Mouse (Mus musculus): ENCODE data around the gene Smok3a.
"Not testable (repeated sequence)": the region's sequence is repeated elsewhere in the genome, so short reads cannot be mapped to it uniquely, and the experiment has no call there.

The Smok3a gene

DNA sequence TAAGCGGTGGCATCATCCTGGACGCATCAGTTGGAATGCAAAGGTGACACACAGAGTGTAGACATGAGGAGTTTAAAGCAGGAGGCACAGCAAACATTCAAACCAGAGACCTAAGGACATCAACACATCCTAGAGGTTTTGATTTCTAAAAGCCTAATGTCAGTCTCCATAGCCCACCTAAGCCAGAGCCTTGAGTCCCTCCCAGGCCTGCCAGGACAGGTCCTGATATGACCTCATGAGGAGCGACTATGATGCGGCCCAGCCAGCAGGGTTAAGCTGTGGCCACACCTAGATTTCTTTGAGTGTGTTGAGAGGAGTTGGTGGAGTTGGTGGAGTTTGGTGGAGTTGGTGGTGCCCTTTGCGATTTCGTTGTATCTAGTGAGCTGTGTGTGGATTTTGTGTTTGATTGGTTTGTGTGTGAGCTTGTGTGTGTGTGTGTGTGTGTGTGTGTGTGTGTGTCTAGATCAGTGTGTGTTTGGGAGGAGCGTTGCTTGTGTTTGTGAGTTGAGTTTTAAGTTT, at the start of gene Smok3a, which contains the start of gene Smok3b:
Smok3a (plus strand) TSS at position 301 of the 519 bp plus-strand sequence.
Smok3b (plus strand) TSS at position 469 of the 519 bp plus-strand sequence.
- not testable (repeated sequence) for DNase-seq (ENCODE audit: low spot score in 2 of 2)

DNA sequence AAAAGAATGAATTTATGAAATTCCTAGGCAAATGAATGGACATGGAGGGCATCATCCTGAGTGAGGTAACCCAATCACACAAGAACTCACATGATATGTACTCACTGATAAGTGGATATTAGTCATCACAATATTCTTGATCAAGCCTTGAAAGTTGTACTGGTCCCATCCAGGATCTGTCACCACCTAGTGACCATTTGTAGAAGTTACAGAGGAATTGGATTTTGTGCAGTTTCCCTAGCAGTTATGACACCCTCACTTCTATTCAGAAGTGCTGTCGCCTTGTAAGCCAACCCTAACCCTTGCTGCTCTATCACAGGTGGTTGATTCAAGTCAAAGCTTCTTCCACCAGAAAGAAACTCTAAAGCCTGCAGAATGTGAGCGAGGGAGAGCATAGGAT, 47.9 kb upstream of the Smok3a start:
- no peak for DNase-seq (ENCODE audit: low spot score in 2 of 2)

DNA sequence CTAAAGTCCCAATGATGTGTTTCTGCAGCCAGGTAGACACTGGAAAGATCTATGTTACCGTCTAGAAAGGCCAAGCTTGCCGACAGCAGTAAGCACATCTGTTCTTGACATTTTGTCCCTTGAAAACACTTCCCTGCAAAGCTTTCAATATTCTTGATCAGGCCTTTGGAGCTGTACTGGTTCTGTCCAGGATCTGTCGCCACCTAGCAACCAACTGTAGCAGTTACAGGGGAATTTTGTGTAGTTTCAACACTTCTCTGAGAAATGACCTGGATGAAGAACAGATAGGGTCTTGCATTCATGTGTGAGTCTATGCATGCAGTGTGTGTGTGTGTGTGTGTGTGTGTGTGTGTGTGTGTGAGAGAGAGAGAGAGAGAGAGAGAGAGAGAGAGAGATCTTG, 47.3 kb upstream of the Smok3a start:
- no peak for DNase-seq (ENCODE audit: low spot score in 2 of 2)

DNA sequence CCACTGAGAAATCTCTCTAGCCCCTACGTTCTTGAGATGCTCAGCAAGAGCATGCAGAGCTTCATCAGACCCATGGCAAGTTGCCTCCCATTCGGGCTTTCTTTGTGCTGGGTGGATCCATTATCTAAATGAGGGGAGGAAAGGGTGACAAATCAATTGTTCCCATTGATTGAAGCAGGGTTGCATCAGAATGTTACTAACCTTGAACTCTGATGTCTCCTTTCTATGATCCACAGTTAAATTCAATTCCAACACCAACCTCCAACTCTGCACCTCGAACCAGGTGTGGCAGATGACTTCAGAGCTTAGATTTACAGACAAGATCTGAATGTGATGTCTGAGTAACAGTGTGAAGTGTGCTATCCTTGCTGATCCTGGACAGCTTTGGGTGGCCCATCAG, 46.3 kb upstream of the Smok3a start:
- DNase-seq (ENCODE audit: low spot score in 2 of 2) = no peak

DNA sequence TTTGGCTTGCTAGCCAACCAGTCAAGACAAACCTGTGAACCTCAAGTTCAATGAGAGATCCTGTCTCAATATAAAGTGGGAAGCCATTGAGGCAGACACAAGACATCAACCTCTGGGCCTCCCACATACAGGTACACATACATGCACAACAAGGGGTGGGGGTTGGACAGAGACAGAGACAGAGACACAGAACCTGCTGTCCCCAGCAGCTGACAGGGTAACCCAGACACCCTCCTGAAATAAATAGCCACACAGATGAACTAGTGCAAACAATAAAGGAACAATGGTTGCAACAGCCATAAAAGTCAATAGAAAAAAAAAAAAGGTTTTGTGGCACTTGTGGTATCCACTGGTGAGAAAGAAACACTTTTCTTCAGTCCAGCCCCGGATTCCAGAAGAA, 45.6 kb upstream of the Smok3a start:
- no peak for DNase-seq (ENCODE audit: low spot score in 2 of 2)

DNA sequence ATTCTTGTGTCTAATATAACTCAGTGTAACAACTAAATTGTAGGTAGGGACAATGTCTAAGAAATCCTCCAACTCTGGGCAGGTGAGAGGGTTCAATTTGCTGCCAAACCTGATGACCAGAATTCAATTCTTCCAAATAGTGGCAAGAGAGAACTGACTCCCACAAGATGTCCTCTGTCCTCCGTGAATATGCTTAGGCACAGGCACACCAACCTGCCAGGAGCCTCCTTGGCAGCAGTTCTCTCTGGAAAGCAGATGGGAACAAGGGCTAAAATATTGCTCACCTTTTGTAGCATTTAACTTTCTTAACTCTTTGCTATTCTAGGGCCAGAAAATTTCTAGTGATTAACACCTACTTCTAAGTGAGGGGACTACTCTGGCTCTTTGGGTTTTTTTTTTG, 43.8 kb upstream of the Smok3a start:
- DNase-seq (ENCODE audit: low spot score in 2 of 2) = no peak

DNA sequence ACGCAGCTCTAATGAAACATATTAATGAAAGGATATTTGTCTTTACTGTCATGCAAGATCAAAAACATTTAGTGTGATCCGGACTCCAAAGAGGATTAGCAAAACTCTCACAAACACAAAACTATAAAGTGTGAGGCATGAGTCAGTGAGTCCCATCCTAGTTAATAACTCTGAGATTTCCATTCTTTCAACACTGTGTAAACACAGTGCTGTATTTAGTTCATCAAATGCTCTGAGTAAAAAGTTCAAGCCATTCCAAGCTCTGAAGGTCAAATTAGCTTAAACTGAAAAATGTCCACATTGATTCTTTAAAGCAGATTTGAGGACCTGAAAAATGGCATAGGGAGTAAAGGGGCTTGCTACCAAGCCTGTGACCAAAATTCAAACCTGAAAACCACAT, 42.0 kb upstream of the Smok3a start:
- no peak for DNase-seq (ENCODE audit: low spot score in 2 of 2)

DNA sequence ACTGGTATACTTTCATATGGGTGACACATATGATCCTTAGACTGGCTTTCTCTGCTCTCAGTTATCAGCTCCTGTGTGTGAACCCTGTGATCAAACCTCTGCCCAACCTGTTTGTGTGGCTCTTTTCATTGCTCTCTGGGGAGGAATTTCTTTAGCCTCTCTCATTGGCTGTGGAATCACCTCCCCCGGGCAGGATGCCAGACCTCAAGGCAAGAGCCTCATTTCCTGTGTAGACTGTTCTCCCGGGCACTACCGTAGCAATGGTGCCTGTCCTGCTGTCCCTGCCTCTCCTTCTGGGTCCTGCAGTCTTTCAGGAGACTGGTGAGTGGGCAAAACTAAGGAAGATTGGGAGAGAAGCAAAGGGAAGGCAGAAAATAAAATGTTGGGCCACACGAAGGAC, 39.8 kb upstream of the Smok3a start, which contains the start of gene Azgp1:
Azgp1 (plus strand) TSS at position 221 of the 400 bp plus-strand sequence.
- no peak for DNase-seq (ENCODE audit: low spot score in 2 of 2)

DNA sequence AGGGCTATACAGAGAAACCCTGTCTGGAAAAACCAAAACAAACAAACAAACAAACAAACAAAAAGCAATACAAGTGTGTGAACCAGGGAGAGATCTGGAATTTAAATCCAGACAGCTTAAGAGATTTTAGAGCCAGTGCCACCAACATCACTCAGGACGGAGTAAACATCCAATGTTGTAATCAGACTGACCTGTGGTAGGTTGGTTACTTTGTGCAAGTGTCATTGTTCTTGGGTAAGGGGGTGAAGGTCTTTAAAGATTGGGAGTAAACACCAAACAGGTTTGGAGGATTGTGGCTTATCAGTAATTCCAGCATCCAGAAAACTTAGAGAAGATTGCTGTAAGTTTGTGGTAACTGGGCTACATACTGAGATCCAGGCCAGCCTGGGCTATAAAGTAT, 34.7 kb upstream of the Smok3a start:
- no peak for DNase-seq (ENCODE audit: low spot score in 2 of 2)

DNA sequence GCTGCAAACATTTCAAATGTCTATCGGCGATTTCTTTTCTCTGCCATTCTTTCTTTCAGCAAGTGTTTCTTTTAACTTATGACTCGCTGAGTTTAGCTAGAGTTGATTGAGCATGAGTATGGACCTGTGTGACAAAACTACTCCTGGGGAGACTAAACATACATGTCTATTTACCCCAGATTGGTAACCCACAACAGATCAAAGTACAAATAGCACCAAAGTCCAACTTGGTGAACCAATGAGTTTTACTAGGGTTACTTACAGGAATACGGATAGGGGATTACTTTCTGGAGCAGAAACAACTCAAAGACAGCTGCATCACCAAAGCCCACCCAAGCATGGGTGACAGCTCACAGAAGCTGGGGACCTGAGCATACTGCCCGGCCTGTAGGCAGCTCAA, 11.6 kb upstream of the Smok3a start:
- no peak for DNase-seq (ENCODE audit: low spot score in 2 of 2)

DNA sequence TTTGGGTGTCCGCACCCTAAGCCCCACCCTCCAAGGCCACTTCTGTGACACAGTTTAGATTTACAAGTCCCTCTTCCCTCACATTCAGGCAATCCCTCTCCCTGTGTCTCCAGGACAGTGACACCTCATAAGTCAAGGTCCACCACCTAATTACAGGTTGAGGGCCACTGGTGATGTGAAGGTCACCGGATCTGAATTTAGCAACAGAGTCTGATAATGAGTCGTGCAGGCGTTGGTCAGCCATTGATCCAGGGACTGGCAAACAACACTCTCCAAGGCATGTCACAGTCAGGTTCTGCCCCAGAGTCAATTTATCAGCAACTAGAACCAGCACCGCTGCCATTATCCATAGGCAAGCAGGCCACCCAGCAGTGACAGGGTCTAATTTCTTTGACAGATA, 8.7 kb upstream of the Smok3a start:
- no peak for DNase-seq (ENCODE audit: low spot score in 2 of 2)

DNA sequence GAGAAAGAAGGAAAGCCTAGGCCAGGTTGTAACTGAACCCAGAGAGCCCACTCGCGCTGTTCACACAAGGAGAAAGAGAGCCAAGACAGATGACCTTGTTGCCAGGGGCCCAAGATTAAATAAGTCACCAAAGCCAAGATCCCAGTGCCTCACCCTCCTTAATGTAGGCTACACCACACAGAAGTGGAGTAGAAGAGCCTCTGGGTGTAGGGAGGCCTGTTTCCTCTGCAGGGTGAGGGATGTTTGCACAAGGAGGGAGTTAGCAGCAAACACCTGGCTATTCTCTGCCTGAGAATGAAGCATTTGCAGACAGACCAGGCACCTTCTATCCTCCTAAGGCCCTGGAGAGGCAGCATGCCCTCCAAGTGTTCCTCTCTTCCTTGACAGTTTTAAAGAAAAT, 4.5 kb upstream of the Smok3a start:
- no peak for DNase-seq (ENCODE audit: low spot score in 2 of 2)

DNA sequence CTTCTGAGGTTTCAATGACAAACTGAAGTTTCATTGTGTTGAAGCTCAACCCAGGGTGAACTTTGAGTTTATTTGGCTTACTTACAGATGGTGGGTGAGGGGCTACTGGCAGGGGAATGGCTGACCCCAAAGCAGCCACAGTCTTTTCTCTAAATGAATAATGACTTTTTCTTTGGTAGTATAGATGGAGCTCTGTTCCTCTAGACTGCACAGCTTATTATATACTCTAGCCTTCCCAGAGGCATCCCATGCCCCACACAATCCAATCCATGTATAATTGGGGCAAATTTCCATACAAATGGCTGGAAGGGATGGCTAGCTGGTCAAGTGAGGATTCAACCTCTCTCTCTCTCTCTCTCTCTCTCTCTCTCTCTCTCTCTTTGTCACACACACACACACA, 4.1 kb upstream of the Smok3a start:
- DNase-seq (ENCODE audit: low spot score in 2 of 2) = no peak

DNA sequence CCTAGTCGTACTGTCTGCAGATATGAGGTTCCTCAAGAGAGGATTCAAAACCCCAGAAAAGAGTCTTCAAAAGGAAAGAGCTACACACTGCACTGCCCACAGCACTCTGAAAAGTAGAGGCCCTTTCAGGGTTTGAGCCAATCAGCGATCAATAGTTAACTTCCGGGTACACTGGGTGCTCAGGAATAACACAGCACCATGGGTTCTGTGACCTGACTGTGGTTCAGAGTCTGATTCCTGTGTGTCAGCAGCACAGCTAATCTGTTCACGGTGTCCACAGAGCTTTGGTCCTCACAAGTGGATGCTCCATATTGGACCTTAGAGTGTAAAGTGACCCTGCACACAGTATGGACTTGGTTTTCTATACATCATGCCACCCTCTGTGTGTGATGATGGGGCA, 1.5 kb upstream of the Smok3a start:
- not testable (repeated sequence) for DNase-seq (ENCODE audit: low spot score in 2 of 2)

DNA sequence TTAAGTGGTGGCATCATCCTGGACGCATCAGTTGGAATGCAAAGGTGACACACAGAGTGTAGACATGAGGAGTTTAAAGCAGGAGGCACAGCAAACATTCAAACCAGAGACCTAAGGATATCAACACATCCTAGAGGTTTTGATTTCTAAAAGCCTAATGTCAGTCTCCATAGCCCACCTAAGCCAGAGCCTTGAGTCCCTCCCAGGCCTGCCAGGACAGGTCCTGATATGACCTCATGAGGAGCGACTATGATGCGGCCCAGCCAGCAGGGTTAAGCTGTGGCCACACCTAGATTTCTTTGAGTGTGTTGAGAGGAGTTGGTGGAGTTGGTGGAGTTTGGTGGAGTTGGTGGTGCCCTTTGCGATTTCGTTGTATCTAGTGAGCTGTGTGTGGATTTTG, 31.8 kb downstream of the Smok3a start, which contains the start of gene Smok3c:
Smok3c (plus strand) TSS at position 301 of the 400 bp plus-strand sequence.
- DNase-seq (ENCODE audit: low spot score in 2 of 2) = not testable (repeated sequence)

DNA sequence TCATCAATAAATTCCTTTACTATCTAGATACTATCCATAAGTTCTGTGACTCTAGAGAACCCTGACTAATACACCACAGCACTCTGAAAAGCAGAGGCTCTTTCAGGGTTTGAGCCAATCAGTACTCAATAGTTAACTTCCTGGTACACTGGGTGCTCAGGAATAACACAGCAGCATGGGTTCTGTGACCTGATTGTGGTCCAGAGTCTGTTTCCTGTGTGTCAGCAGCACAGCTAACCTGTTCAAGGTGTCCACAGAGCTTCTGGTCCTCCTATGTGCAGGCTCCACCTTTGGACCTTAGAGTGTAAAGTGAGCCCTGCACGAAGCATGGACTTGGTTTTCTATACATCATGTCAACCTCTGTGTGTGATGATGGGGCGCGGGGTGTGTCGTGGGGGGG, 52.7 kb downstream of the Smok3a start:
- DNase-seq (ENCODE audit: low spot score in 2 of 2) = no peak

DNA sequence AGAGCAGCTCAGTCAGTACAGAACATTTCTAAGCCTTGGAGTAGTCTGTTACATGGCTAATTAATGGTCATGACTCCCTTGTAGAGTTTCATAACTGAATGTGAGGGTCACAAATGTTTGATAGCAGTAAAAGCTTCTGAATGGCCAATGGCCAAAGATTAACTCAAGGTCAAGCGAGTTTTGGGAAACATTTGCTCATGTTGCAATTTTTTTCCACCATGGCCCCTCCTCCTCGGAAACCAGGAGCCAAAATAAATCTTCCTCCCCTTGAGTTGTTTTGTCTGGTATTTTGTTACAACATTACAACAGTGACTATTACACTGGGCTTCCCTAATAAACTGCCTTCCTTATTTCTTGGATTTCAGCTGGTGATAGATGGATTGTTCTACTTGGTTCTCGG, 54.6 kb downstream of the Smok3a start:
- no peak for DNase-seq (ENCODE audit: low spot score in 2 of 2)

DNA sequence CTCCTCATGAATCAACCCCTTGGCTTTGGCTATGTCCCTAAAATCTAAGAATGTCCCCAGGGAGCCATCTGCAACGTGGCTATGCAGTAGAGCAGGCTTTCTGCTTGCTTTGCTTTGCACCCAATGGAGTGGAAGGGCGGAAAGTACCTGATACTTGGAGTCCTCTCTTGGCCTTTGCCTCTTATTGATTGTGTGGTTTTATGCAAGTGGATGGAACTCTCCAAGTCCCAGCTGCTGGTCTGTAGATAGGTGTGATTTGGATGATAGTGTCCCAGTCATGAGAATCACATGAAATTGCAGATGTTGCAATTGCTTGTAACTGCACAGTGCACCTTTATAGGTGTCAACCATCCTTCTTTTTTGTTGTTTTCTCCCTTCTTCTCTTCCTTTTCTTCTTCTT, 55.1 kb downstream of the Smok3a start:
- no peak for DNase-seq (ENCODE audit: low spot score in 2 of 2)

DNA sequence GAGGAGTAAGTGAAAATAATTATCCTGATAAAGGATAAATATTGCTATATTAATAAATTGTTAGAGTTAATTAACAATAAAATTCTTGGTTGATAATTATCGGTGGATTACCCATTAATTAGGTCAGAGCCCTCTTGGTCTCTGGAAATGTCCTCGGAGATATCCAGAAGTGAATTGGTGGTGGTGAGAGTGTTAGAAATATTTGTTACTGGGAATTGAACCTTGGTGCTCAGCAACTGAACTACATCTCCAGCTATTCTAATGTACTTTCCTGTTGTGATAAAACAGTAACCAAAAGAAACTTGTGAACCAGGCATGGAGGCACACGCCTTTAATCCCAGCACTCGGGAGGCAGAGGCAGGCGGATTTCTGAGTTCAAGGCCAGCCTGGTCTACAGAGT, 59.4 kb downstream of the Smok3a start:
- DNase-seq (ENCODE audit: low spot score in 2 of 2) = no peak

DNA sequence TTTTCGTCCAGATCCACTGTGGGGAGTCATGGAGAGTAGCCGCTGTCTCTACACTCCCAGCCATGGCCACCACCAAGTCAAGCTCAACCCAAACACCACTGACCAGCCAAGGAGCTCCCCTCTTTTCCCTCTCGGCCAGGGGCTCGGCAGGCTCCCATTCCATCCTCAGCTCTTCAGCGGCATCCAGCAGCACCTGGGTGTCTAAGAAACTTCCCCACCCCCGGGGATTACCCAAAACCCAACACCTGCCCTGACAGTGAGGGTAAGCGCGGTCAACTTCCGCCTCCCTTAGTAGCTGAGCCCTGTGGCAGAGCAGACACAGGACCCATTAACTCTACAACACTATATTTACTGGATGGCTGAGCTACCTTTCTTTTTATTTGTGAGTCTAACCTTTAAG, 60.4 kb downstream of the Smok3a start:
- no peak for DNase-seq (ENCODE audit: low spot score in 2 of 2)

DNA sequence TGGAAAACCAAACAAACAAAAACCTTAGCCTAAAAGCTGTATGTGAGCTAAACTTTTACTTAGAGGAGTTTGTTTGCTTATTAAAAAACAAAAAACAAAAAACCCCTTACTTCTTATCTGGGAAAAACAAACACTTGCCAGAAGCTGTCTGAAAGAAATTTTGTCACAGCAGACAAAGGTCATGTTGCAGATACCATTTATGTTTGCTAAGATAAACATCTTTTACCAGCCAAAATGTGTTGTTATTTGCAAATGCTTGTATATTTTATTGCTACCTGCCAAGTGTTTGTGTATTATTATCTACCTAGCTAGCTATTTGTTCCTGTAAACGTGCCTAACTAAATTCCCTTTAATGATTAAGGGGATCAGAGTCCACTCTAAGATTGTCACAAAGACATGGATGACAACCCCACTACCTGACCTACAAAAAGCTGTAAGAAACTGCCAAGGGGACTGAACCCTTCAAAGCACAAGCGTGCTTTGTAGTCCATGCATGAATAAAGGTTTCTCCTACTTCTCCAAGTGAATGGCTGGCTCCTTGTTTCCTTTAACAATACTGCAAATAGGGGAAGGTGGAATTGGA, 62.3 kb downstream of the Smok3a start:
- DNase-seq (ENCODE audit: low spot score in 2 of 2) = no peak

DNA sequence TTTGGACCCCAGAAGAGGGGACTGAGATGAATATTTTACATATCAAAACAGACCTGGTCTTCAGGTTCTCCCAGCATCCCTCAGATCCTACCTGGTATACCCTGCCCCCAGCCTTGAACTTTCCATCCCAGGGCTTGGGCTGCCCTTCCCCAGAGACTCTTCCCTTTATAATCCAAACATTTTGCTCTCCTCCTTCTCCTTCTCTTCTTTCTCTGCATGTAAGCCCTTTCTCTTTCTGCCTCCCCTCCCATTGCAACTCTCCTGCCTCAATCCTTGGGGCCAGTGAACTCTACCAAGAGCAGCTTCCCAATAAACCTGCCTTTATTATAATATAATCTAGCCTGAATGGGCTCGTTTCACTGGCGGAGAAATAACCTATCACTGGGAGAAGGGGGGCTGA, 62.9 kb downstream of the Smok3a start:
- no peak for DNase-seq (ENCODE audit: low spot score in 2 of 2)
